Mouse (Mus musculus) erythroblast, embryonic 14.5 days (primary cell): ENCODE measurements at regions not wholly inside any gene's neighbourhood (a gene's known extent, or its start where the extent isn't known, plus 50 kb on each side); places are given as distances from the start of the nearest gene placed in this dataset.

Source experiments
- GATA1 ChIP-seq: IDR thresholded peaks from 2 replicates; pipeline ENCODE4 v1.6.1; 2012; ENCODE audit warnings: low read length, inconsistent platforms, mixed read lengths
- TAL1 ChIP-seq: IDR thresholded peaks from 3 replicates; pipeline ENCODE4 v1.6.1; 2012; ENCODE audit warnings: low read length, inconsistent platforms, mixed read lengths

GRCm38 (mm10) chr17:61303611-61304010, 1577.5 kb downstream of the Efna5 start:
- TF ChIP-seq GATA1 (no peak), TAL1 (no peak)
